Mouse (Mus musculus) myocyte (in vitro differentiated cells): ENCODE measurements around the gene Tmub1. TPM values are rescaled to one million over a fixed set of nuclear protein-coding genes. Genes with fewer than 3 reads are reported as not detected.
A peak's percentile ranks its signal among the peaks of the same experiment; 100 is the strongest.

ENCODE experiments used
- H3K27me3 ChIP-seq: one replicate; pipeline ENCODE4 v1.6.1; 2011; ENCODE audit not compliant: control insufficient read depth, insufficient read depth, insufficient read length
- H3K36me3 ChIP-seq: one replicate; pipeline ENCODE4 v1.6.1; 2011; ENCODE audit not compliant: control insufficient read depth, insufficient read depth
- H3K4me2 ChIP-seq: one replicate; pipeline ENCODE4 v1.6.1; 2011; ENCODE audit warnings: low read depth, control low read depth
- H3K4me3 ChIP-seq: one replicate; pipeline ENCODE4 v1.5.1; 2011; ENCODE audit warnings: mild to moderate bottlenecking, control low read depth, moderate library complexity
- H3K79me2 ChIP-seq: one replicate; pipeline ENCODE4 v1.6.1; 2011; ENCODE audit not compliant: control insufficient read depth, insufficient read depth
- H3ac ChIP-seq: one replicate; pipeline ENCODE4 v1.6.1; 2011; ENCODE audit not compliant: control insufficient read depth, insufficient read length
- CEBPB ChIP-seq: IDR thresholded peaks from 2 replicates; pipeline ENCODE4 v1.6.1; 2011; ENCODE audit warnings: mild to moderate bottlenecking, moderate library complexity; ENCODE audit not compliant: poor library complexity, insufficient read depth, severe bottlenecking
- E2F4 ChIP-seq: IDR thresholded peaks from one replicate; pipeline ENCODE4 v1.6.1; 2011; ENCODE audit warnings: mild to moderate bottlenecking, control low read depth, moderate library complexity; ENCODE audit not compliant: insufficient read depth
- MAX ChIP-seq: IDR thresholded peaks from one replicate; pipeline ENCODE4 v1.6.1; 2011; ENCODE audit warnings: low read depth, mild to moderate bottlenecking, control low read depth
- MYOD1 ChIP-seq, 3 experiments: IDR thresholded peaks; one replicate each; pipeline ENCODE4 v1.6.1; 2011; ENCODE audit warnings: control low read depth in 2 of 3, low read depth in 2 of 3, mild to moderate bottlenecking in 2 of 3, moderate library complexity in 1 of 3; ENCODE audit not compliant: insufficient read length in 2 of 3, control insufficient read depth in 1 of 3
- MYOG ChIP-seq, 3 experiments: IDR thresholded peaks; one replicate each; pipeline ENCODE4 v1.6.1; 2011; ENCODE audit warnings: control low read depth in 2 of 3, low read depth in 2 of 3, mild to moderate bottlenecking in 2 of 3; ENCODE audit not compliant: insufficient read length in 2 of 3, control insufficient read depth in 1 of 3, insufficient read depth in 1 of 3
- POLR2A ChIP-seq: IDR thresholded peaks from one replicate; pipeline ENCODE4 v1.6.1; 2011; ENCODE audit warnings: low read depth, mild to moderate bottlenecking, control low read depth, moderate library complexity; ENCODE audit not compliant: insufficient read length
- POLR2AphosphoS2 ChIP-seq: IDR thresholded peaks from one replicate; pipeline ENCODE4 v1.6.1; 2011; ENCODE audit warnings: low read depth, control low read depth; ENCODE audit not compliant: insufficient read length
- REST ChIP-seq: IDR thresholded peaks from one replicate; pipeline ENCODE4 v1.6.1; 2011; ENCODE audit warnings: mild to moderate bottlenecking, control low read depth, moderate library complexity; ENCODE audit not compliant: insufficient read depth, insufficient read length
- SRF ChIP-seq: IDR thresholded peaks from one replicate; pipeline ENCODE4 v1.6.1; 2011; ENCODE audit warnings: low read depth; ENCODE audit not compliant: control insufficient read depth, insufficient read length
- TCF12 ChIP-seq: IDR thresholded peaks from one replicate; pipeline ENCODE4 v1.6.1; 2011; ENCODE audit warnings: mild to moderate bottlenecking, control low read depth; ENCODE audit not compliant: poor library complexity, insufficient read depth, severe bottlenecking
- TCF3 ChIP-seq: IDR thresholded peaks from one replicate; pipeline ENCODE4 v1.6.1; 2011; ENCODE audit warnings: low read depth, control low read depth; ENCODE audit not compliant: insufficient read length
- USF1 ChIP-seq: IDR thresholded peaks from one replicate; pipeline ENCODE4 v1.6.1; 2011; ENCODE audit warnings: low read depth, mild to moderate bottlenecking, control low read depth, moderate library complexity
- polyA plus RNA-seq: library from polyadenylated mRNA; unstranded; fragments of >200 nt; fragmentation: generic; extraction: Trizol; gene quantifications from one replicate; pipeline ENCODE4 v1.2.1, GENCODE M21; 2012; ENCODE audit warnings: missing spikeins

Gene Tmub1
- polyA plus RNA-seq, 1 experiment, result 14.2 TPM

DNA sequence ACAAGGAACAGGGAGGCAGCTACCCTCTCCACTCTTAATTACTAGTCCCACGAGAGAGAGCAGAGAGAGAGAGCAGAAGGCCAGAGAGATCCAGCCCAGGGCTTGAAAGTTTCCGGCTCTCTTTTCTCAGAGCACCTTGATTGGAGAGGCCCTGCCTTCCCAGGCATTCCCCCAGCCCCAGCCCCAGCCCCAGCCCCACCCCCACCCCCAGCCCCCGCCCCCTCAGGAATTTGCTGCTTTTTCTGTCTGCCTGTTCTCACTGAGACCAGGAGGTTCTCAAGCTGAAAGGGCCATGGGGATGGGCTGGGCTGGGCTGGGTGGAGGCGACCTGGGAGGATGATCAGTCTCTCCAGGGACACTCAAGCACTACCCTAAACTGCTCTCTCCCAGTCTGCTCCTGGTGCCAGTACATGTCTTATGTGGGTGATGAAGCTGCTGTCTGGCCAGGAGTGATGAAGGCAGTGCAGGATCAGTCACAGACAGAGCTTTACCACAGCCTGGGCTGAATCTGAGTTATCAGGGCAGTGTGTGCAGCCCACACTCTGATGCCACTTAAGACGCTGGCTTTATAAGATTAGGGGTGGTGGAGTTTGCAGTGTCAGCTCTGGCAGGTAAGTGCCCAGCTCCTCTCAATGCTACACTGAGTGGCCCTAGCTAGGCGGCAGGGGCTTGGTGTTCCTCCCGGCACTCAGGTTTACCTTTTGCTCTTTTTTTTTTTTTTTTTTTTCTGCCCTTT is 25.4 kb upstream of the Tmub1 start:
- Histone ChIP-seq H3K36me3 (peaks cover 9% of the 10 kb centered on the region), H3K79me2 (peaks cover 57% of the 10 kb centered on the region), H3K27me3 (no peaks in the 10 kb centered on the region), H3ac (no peak overlapping the region), H3K4me3 (no peak overlapping the region), H3K4me2 (no peak overlapping the region)
- no peak for TF ChIP-seq E2F4
- no peak for TF ChIP-seq MYOD1 (IDR thresholded peaks at IDR 0.05; ENCODE audit: control insufficient read depth in 1 of 3, insufficient read length in 2 of 3, low read depth in 2 of 3)
- no peak for TF ChIP-seq POLR2A

DNA sequence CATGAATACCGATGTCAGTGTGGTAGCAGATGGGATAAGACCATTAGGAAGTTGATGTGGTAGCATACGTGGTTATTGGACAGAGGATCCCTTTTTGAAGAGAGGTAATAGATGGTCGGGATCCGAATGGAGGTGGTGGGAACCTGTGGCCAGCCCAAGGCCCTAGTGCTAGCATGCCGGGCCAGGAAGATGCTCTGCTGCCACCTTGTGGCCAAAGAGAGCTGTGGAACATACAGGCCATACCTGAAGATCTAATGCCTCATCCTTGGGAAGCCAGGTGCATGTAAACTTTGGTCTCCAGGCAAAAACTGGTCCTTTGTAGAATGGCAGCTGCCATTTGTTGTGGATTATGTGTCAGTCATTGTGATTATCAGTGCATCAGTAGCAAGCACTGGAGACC is 22.9 kb upstream of the Tmub1 start:
- no peaks in the 10 kb centered on the region for H3K27me3 ChIP-seq
- H3K79me2 ChIP-seq, result peaks cover 78% of the 10 kb centered on the region
- no peak overlapping the region for H3ac ChIP-seq
- no peaks in the 10 kb centered on the region for H3K36me3 ChIP-seq
- TF ChIP-seq POLR2A, result no peak
- no peak for TF ChIP-seq TCF3
- no peak for TF ChIP-seq POLR2AphosphoS2
- TF ChIP-seq SRF, result no peak
- TF ChIP-seq MYOG (IDR thresholded peaks at IDR 0.05; ENCODE audit: control insufficient read depth in 1 of 3, insufficient read depth in 1 of 3, insufficient read length in 2 of 3, low read depth in 2 of 3), result no peak
- TF ChIP-seq MAX, result no peak
- no peak for TF ChIP-seq REST
- no peak for TF ChIP-seq CEBPB
- no peak for TF ChIP-seq USF1
- no peak for TF ChIP-seq MYOD1 (IDR thresholded peaks at IDR 0.05; ENCODE audit: control insufficient read depth in 1 of 3, insufficient read length in 2 of 3, low read depth in 2 of 3)
- no peak for TF ChIP-seq E2F4
- no peak for TF ChIP-seq TCF12
- H3K4me3 ChIP-seq, result no peak overlapping the region
- H3K4me2 ChIP-seq, result no peak overlapping the region

DNA sequence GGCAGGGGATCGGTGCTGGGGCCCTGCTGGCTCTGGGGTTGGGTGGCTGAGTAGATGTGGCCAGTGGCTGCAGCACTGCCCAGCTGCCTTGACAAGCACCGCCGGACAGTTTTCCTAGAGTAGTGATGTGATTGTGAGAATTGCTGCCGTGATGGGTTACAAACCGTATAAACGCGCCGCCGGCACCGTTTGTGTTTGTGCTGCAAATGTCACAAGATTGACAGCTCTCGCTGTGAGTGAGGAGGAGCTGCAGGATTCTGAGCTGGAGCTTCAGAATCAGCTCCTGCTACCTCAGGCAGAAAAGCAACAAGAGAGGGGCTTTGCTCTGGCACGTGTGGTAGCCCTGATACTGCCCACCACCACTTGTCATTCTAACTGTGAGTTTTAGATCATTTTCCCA is 19.1 kb upstream of the Tmub1 start:
- TF ChIP-seq TCF12, result no peak
- TF ChIP-seq POLR2A, result no peak
- TF ChIP-seq E2F4, result no peak
- TF ChIP-seq TCF3, result no peak
- no peak for TF ChIP-seq MYOG (IDR thresholded peaks at IDR 0.05; ENCODE audit: control insufficient read depth in 1 of 3, insufficient read depth in 1 of 3, insufficient read length in 2 of 3, low read depth in 2 of 3)
- H3K4me2 ChIP-seq, result no peak overlapping the region
- no peak overlapping the region for H3K4me3 ChIP-seq
- H3K36me3 ChIP-seq, result no peaks in the 10 kb centered on the region
- H3K79me2 ChIP-seq, result peaks cover 95% of the 10 kb centered on the region
- no peaks in the 10 kb centered on the region for H3K27me3 ChIP-seq
- H3ac ChIP-seq, result no peak overlapping the region

GRCm38 (mm10) chr5:24455613-24456012 is 8.0 kb upstream of the Tmub1 start:
- no peak overlapping the region for H3ac ChIP-seq
- H3K4me2 ChIP-seq, result peak overlapping the region; percentile 83
- peaks cover 82% of the 10 kb centered on the region for H3K79me2 ChIP-seq
- TF ChIP-seq E2F4, result no peak
- TF ChIP-seq REST, result no peak
- TF ChIP-seq MYOD1 (IDR thresholded peaks at IDR 0.05; ENCODE audit: control insufficient read depth in 1 of 3, insufficient read length in 2 of 3, low read depth in 2 of 3), result no peak
- TF ChIP-seq TCF3, result no peak
- no peak for TF ChIP-seq CEBPB
- no peaks in the 10 kb centered on the region for H3K27me3 ChIP-seq
- H3K36me3 ChIP-seq, result no peaks in the 10 kb centered on the region
- H3K4me3 ChIP-seq, result no peak overlapping the region

- TF ChIP-seq MYOG (IDR thresholded peaks at IDR 0.05; ENCODE audit: control insufficient read depth in 1 of 3, insufficient read depth in 1 of 3, insufficient read length in 2 of 3, low read depth in 2 of 3) (no peak), MYOD1 (IDR thresholded peaks at IDR 0.05; ENCODE audit: control insufficient read depth in 1 of 3, insufficient read length in 2 of 3, low read depth in 2 of 3) (peak in 2 of 3 experiments; percentile 20 to 47), TCF12 (peak; percentile 9)
- H3K4me2 ChIP-seq, result peak overlapping the region; percentile 83
- H3ac ChIP-seq, result no peak overlapping the region
- H3K4me3 ChIP-seq, result no peak overlapping the region
- H3K27me3 ChIP-seq, result no peaks in the 10 kb centered on the region
- peaks cover 76% of the 10 kb centered on the region for H3K79me2 ChIP-seq
- H3K36me3 ChIP-seq, result no peaks in the 10 kb centered on the region
Measured at GRCm38 (mm10) chr5:24455076-24455475, 7.4 kb upstream of the Tmub1 start.

- Histone ChIP-seq H3K4me2 (peak overlapping the region; percentile 83), H3ac (no peak overlapping the region), H3K27me3 (no peaks in the 10 kb centered on the region), H3K4me3 (peak overlapping the region; percentile 87), H3K36me3 (no peaks in the 10 kb centered on the region), H3K79me2 (peaks cover 66% of the 10 kb centered on the region)
- TF ChIP-seq CEBPB (no peak), POLR2AphosphoS2 (no peak), MYOG (IDR thresholded peaks at IDR 0.05; ENCODE audit: control insufficient read depth in 1 of 3, insufficient read depth in 1 of 3, insufficient read length in 2 of 3, low read depth in 2 of 3) (no peak), USF1 (no peak), TCF12 (no peak), REST (no peak), MYOD1 (IDR thresholded peaks at IDR 0.05; ENCODE audit: control insufficient read depth in 1 of 3, insufficient read length in 2 of 3, low read depth in 2 of 3) (no peak), SRF (no peak), POLR2A (no peak), MAX (no peak), TCF3 (no peak), E2F4 (no peak)
Measured at GRCm38 (mm10) chr5:24453985-24454303, 6.3 kb upstream of the Tmub1 start.
